Mouse (Mus musculus) cerebellum, adult 11-12 months (tissue): Measurements from ENCODE around the gene Adcy2.

ENCODE experiments used
- DNase-seq: peaks from one replicate; pipeline ENCODE4 v3.0.0; 2022

Gene Adcy2

DNA sequence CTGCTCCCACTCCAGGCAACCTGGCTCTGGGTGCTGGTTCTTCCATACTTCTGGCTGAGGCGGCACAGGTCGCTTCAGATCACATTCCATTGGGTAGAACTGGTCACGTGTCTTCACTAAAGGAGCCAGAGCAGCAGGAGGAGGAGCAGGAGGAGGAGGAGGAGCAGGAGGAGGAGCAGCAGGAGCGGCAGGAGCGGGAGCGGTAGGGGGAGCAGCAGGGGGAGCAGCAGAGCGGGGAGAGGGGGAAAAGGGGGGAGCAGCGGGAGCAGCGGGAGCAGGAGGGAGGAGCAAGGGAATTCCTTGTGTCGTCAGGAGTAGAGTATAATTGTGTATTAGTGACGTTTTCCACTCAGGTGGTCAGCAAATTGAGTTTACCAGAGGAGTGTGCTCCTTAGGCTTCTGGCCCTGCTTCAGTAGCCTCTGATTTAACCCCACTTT lies 393.6 kb downstream of the Adcy2 start:
- peak; percentile 15 for DNase-seq

DNA sequence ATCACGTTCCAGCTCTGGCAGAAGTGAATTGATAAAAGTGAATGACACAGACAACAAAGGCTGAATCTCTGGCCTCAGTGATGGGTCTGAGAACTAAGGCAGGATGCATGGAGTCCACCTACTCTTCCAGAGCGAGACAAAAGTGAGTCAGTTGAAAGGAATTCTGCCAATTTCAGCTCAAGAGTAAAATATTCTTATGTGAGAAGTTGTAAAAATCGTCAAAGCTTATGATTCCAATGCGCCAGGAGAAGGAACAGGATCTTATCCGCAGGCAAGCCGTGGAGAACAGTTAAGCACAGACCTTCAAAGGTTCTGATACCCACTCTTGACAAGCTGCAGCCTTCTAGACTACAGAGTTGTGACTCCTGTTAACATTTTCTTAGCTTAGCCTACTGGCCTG lies 396.3 kb downstream of the Adcy2 start:
- no peak for DNase-seq

DNA sequence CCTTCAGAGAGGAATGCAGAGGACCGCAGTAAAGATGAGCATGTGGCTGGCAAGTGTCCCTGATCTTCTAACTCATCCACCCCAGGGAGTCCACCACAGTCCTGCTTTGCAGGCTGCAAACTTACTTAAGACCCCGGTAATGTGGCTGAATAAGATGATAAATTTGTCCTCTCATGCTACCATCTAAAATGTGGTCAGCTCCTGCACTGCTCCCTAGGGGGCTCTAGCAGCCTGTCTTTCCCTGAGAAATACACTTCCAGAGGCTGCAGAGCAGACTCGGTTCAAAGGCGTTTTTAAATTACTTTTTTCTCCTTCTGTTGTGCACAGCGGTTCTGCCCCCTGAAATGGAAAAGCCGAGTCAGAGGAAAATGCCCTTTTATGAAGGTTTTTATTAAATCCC lies 398.2 kb downstream of the Adcy2 start:
- no peak for DNase-seq

DNA sequence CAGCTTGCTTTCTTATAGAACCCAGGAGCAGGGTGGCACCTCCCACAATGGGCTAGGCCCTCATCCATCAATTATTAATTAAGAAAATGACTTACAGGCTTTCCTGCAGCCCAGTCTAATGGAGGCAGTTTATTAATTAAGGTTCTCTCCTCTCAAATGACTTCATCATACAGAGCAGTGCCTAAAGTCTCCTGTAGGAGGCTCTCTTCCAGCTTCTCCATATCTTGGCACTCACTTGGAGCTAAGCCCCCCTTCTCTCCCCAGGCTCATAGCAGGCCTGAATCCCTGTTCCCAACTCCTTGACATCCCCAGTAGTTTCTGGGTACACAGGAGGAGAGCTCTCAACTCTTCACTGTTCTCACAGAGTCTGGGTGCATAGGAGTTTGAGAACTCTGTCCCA lies 400.4 kb downstream of the Adcy2 start:
- DNase-seq = no peak

DNA sequence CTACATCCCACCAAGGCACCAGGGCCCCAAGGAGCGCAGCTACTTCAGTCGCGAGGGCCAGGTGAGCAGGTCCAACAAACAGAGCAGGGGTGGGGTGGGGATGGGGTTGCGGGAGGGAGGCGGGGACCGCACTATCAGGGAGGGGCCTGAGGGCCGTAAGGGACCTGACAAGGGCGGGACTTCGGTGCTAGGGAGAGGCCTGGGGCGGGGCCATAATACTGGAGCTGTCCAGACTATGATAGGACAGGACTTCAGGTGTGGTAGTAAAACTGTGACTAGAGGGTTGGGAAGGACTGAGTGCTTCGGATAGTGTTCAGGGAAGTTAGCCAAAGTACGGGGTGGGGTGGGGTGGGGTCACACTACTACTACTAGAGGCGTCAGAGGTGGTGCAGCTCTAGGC lies 401.7 kb downstream of the Adcy2 start:
- no peak for DNase-seq

DNA sequence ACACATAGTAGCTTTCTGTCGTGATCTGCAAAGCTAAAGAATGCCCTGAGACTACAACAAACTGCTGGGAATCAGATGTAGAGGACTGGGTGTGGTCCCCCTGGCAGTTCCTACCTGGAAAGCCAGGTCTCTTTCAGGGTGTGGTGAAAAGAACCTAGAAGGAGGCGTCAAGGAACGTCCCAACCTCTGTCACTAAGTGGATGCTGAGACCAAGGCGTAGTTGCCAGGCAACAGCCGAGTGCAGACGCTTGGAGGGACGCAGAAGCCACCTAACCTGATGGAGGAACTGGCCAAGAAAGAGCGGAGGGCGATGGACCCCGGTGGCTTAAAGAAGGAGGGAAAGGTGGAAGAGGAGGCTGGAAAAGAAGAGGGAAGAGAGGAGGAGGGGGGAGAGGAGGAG lies 402.1 kb downstream of the Adcy2 start, which contains the start of gene 1700001L19Rik:
1700001L19Rik (plus strand) TSS at position 223 of the 400 bp plus-strand sequence.
- DNase-seq = no peak

DNA sequence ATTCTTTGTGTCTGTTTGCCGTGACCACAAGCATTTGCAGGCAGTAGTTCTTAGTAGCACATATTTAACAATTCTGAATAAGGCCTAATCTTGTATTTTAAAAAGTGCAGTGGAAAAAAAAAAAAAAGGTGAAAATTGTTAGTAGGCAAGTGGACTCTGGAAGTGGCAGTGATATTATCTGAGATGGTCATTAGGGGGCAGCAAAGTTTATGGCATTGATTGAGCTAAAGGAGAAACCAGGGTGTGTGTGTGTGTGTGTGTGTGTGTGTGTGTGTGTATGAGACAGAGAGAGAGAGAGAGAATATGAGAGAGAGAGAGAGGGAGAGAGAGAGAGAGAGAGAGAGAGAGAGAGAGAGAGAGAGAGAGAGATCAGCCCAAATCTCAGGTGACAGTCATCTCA lies 405.5 kb downstream of the Adcy2 start:
- DNase-seq = no peak

DNA sequence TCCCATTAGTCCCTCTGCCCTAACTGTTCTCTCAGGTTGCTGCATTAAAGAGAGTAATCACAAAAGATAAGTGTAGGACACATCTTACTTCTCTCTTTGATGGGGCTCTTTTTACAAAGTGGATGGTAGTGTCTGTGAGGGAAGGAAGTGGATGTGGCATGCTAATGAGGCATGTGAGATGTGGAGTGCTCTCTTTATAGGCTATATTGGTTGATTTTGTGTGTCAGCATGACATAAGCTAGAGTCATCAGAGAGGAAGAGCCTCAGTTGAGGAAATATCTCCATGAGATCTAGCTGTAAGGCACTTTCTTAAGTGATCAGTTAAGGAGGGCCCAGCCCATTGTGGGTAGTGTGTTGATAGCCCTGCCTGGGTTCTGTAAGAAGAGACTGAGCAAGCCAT lies 411.0 kb downstream of the Adcy2 start:
- DNase-seq = no peak

DNA sequence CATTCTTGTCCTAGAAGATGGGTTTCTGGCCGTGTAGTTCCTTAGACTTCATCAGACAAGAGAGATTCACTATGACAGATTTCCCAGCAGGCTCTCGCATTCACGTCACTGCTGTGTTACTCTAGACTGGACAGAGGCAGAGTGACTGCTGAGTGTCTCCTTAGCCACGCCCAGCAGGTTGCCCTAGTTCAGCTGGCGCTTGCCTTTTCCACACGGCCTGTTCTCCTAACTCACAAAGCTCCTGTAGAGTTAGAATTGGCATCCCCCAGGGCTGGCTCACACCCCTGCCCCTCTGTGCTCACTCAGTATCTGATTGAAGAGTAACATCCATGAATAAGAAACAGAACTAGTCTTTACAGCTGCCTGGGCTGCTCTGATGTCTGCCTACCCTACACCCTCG lies 413.9 kb downstream of the Adcy2 start:
- DNase-seq = no peak

DNA sequence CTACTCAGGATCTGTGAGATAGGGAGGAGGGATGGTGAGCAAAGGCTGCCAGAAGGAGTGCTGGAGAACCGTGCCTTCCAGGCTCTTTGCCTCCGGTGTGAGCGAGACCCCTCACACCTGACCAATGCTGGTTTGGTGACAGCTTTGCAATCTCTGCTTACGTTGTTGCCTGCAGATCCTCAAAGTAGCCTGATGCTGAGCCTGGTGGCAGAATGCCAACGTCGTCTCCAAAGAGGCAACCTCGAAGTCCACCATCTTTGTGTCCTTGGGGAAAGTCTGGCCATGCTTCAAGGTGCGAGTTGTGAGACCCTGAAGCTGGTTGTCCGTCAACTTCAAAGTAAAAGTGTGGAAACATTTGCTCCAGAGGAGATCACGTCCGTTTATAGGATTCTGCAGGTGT lies 415.4 kb downstream of the Adcy2 start:
- DNase-seq = peak; percentile 32

DNA sequence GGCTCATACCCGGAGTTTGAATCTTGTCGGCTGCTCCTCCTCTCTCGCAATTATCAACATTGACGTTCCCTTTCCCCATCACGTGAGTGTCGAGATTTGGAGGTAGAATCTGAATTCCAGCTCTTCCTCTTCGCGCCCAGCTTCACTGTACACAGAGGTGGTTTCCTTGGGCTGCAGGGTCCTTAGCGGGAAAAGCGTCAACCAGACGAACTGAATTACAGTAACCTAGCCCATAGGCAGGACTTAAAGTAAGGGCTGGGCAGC lies 416.9 kb downstream of the Adcy2 start:
- DNase-seq = no peak

DNA sequence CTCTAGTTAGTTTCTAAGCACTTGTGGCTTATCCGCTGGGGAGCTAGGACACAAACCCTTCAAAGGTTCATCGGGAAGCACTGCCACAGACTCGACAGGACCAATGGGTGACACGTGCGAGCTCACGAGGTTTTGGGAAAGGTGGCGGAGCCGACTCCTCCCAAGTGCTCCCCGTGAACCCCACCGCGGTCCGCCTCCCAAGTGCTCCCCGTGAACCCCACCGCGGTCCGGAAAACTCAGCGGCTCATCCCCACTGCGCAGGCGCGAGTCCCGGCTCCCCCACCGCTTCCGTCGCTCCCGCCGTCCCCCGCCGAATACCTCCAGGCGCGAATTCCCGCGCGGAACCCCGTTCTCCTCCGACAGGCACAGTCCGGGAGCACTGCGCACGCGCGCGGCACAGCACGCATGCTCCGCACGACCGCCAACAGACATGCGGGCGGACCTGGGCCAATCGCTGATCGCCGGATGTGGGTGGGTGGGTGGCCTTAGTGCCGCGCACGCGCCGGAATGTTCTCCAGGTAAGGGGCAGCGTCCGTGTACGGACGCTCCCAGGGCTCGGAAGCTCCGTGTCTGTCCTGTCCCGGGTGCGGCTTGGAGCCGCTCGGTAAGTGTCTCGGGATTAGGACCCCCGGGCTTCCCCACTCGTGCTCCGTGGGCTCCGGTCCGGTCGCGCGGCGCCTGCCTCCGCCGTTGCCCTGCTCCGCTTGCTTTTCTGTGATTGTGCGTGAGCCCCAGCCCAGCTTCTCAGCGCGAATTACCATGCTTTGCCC lies 417.4 kb downstream of the Adcy2 start, which contains the start of the genes Mtrr and Fastkd3:
Mtrr (minus strand) TSS at position 403 of the 770 bp plus-strand sequence.
Fastkd3 (plus strand) TSS at position 488 of the 770 bp plus-strand sequence.
- peak; percentile 98 for DNase-seq

DNA sequence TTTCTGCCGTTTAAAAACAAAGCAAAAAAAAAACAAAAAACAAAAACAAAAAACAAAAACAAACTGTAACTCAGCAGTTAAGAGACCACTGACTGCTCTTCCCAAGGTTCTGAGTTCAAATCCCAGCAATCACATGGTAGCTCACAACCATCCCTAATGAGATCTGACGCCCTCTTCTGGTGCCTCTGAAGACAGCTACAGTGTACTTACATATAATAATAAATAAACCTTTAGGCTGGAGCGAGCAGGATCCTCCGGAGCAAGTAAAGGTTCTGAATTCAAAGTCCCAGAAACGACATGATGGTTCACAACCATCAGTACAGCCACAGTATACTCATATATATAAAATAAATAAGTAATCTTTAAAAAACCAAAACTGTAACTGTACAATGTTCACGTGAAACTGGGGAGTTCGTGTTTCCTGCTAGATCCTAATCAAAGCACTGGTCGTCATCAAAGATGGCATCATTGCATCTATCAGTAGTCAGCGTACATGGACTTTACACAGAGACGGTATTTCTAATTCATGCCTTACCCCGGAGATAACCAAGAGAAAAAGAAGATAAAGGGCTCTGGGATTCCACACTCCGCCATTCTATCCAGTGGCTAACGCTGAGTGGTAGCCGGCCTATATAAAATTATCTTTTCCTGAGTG lies 418.1 kb downstream of the Adcy2 start:
- DNase-seq = no peak

DNA sequence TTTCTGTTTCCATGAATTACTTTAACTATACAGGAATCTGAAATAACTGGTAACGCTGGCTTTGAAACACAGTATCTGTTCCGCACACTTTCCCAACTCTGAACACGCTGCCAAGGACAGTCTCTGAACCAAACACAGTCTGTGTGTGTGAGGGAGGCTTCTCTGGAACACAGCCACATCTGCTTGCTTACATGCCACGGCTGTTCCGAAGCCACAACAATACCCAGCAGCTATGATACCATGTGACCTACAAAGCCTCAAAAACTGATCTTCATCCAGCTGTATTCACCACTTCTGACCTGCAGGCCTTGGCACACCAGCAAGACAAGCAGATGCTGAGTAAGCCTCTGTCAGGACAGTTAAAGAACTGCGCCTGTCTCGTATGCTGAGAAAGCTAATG lies 421.4 kb downstream of the Adcy2 start:
- no peak for DNase-seq

DNA sequence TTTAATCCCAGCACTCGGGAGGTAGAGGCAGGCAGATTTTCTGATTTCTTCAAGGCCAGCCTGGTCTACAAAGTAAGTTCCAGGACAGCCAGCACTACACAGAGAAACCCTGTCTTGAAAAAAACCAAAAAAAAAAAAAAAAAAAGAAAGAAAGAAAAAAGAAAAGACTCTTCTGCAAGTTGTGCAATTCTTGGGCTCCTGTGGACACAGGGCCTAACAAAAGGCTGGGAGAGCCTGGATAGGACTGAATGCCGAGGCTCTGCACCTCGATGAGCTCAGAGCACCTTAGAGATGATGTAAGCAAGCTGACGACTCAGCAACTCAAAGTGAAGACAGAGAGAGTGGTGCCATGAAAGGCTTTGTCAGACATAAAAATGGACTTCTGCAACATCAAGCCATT lies 424.9 kb downstream of the Adcy2 start:
- DNase-seq = no peak

DNA sequence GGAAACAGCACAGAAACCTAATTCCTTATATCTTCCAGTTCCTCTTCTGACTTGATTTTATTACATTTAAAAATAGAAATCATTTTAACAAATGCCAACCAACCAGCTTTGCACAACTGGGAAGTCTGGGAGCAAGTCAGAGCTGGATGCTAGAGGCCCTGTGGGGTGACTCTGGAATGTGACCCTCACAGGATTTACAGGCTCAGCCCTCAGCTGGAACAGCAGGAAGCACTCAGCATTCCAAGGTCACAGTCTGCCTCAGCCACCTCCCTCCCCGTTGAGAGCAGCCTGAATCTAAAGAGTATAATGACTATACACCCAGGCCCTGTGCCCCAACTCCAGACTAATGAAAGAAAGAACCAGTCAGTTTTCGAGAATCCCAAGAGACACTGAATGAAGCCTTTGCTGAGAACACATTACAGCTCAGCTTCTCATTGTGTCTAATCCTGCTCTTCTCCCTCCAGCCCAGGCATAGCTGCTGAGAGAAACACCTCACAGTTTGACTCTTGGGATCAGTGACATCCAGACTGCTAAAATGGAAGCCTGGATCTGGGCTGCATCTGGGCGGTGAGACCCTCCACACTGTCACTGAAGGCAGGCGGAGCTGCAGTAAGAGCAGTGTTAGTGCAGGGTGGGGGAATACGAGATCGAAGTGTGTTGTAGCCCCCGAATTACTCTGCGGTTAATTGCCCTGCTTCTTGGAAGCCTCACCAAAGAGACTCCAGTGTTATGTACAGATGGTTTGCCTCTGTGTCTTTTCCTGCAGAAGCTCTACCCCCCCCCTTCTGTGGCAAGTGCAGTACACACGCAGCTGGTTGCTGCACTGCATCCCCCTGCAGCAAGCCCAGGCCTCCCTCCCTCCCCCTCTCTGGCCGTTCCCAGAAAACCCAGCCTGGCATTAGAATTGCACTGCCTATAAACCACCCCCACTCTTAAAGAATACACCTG lies 426.1 kb downstream of the Adcy2 start:
- no peak for DNase-seq

DNA sequence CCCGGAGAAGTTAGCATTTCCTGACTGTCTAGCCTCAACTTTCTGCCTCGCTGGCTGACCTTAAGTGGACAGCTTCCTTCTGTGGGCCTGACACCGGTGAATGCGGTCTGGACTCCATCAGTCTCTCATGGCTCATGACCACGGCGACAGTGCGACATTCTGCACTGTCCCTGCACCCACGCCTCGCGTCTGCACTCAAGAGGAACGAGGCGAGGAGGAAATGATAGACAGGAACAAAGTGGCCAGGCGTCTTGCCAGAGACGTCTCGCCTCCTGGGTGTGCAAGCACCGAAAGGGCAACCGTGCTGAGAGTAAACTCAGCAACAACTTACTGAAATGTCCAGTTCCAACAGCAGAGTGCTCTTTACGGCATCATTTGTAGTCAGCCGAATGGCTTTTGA lies 427.1 kb downstream of the Adcy2 start:
- no peak for DNase-seq
